Mouse (Mus musculus) forebrain, embryonic 15.5 days (tissue): ENCODE measurements around the gene Bloc1s4. TPM values are rescaled to one million over a fixed set of nuclear protein-coding genes. Genes with fewer than 3 reads are reported as not detected.

Experiments
- ATAC-seq: fragments of 200-750 bp; cut with Nextera tagmentation; replicated peaks from 2 replicates; pipeline ENCODE4 v1.8.0; 2017; ENCODE audit warnings: mild to moderate bottlenecking, moderate TSS enrichment, moderate library complexity
- H3K27ac ChIP-seq: fragments of 300-500 bp; sonication (generic); replicated peaks from 2 replicates; pipeline ENCODE4 v1.5.1; 2015; ENCODE audit warnings: mild to moderate bottlenecking, inconsistent platforms
- H3K27me3 ChIP-seq: fragments of 300-500 bp; sonication (generic); 2 replicates; pipeline ENCODE4 v1.6.1; 2015; ENCODE audit warnings: inconsistent platforms
- H3K36me3 ChIP-seq: fragments of 300-500 bp; sonication (generic); 2 replicates; pipeline ENCODE4 v1.6.1; 2015; ENCODE audit warnings: mild to moderate bottlenecking, inconsistent platforms
- H3K4me1 ChIP-seq: fragments of 300-500 bp; sonication (generic); 2 replicates; pipeline ENCODE4 v1.6.1; 2015; ENCODE audit warnings: inconsistent platforms
- H3K4me2 ChIP-seq: fragments of 300-500 bp; sonication (generic); replicated peaks from 2 replicates; pipeline ENCODE4 v1.6.1; 2015; ENCODE audit warnings: mild to moderate bottlenecking, inconsistent platforms
- H3K4me3 ChIP-seq: fragments of 300-500 bp; sonication (generic); 2 replicates; pipeline ENCODE4 v1.5.1; 2015; ENCODE audit warnings: mild to moderate bottlenecking, inconsistent platforms
- H3K9ac ChIP-seq: fragments of 300-500 bp; sonication (generic); replicated peaks from 2 replicates; pipeline ENCODE4 v1.6.1; 2015; ENCODE audit warnings: mild to moderate bottlenecking, inconsistent platforms
- H3K9me3 ChIP-seq: fragments of 300-500 bp; sonication (generic); 2 replicates; pipeline ENCODE4 v1.6.1; 2016; ENCODE audit warnings: inconsistent platforms
- WGBS: fragments of 180-500 bp; shearing (Covaris S2); methylation state at CpG from one replicate; pipeline ENCODE4 v1.1.7; 2015; ENCODE audit warnings: mixed read lengths; 5-methylcytosine and 5-hydroxymethylcytosine counted together
- polyA plus RNA-seq: library from polyadenylated mRNA; unstranded; fragments of >200 nt; fragmentation: Nextera tagmentation; extraction: Ambion mirVana; gene quantifications from 2 replicates; pipeline ENCODE4 v1.2.1, GENCODE M21; 2015

Bloc1s4 gene
- polyA plus RNA-seq, 1 experiment from 2014 or later: 30.4 TPM

- Histone ChIP-seq H3K27me3 (no peaks in the 10 kb centered on the region), H3K9me3 (no peaks in the 10 kb centered on the region), H3K36me3 (no peaks in the 10 kb centered on the region), H3K4me2 (no peak overlapping the region), H3K27ac (no peak overlapping the region), H3K9ac (no peak overlapping the region), H3K4me3 (no peak overlapping the region), H3K4me1 (peaks cover 8% of the 10 kb centered on the region)
- WGBS: 43% methylated on average over 5 of the region's 5 CpGs
- ATAC-seq: no peak
Measured at GRCm38 (mm10) chr5:36711863-36712262, 36.6 kb downstream of the Bloc1s4 start.

- no peak overlapping the region for H3K9ac ChIP-seq
- no peak overlapping the region for H3K4me3 ChIP-seq
- no peaks in the 10 kb centered on the region for H3K4me1 ChIP-seq
- WGBS: 82% methylated on average over 5 of the region's 5 CpGs
- no peak overlapping the region for H3K27ac ChIP-seq
- no peaks in the 10 kb centered on the region for H3K9me3 ChIP-seq
- H3K4me2 ChIP-seq: no peak overlapping the region
- H3K27me3 ChIP-seq: no peaks in the 10 kb centered on the region
- no peak for ATAC-seq
- H3K36me3 ChIP-seq: no peaks in the 10 kb centered on the region
Measured at GRCm38 (mm10) chr5:36705792-36706191, 42.7 kb downstream of the Bloc1s4 start.

DNA sequence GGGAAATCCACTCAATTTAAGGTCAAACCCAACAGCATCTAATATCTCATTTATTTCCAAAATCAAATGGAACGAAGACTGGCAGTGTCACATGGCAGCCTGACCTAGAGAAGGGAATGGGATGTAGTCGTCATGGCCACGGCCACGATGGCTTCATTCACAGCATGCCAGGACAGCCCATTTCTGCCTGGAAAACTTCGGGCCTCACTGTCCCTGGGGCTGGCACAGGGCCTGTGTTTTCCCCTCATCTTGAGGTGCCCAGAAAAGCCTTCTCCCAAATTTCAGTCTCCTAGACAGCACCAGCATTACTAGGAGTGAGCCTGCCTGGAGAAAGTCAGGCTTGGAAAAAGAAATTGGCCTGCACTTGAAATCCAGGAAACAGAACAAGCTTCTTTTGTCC, 43.1 kb downstream of the Bloc1s4 start:
- 79% methylated on average over 5 of the region's 5 CpGs for WGBS
- H3K4me3 ChIP-seq: no peak overlapping the region
- no peaks in the 10 kb centered on the region for H3K4me1 ChIP-seq
- H3K27ac ChIP-seq: no peak overlapping the region
- no peaks in the 10 kb centered on the region for H3K36me3 ChIP-seq
- H3K4me2 ChIP-seq: no peak overlapping the region
- H3K27me3 ChIP-seq: no peaks in the 10 kb centered on the region
- H3K9ac ChIP-seq: no peak overlapping the region
- H3K9me3 ChIP-seq: no peaks in the 10 kb centered on the region
- ATAC-seq: no peak

- Histone ChIP-seq H3K27ac (no peak overlapping the region), H3K9ac (no peak overlapping the region), H3K27me3 (no peaks in the 10 kb centered on the region), H3K4me1 (no peaks in the 10 kb centered on the region), H3K36me3 (no peaks in the 10 kb centered on the region), H3K4me3 (no peak overlapping the region), H3K4me2 (no peak overlapping the region), H3K9me3 (no peaks in the 10 kb centered on the region)
- no peak for ATAC-seq
- 83% methylated on average over 6 of the region's 6 CpGs for WGBS
Measured at GRCm38 (mm10) chr5:36704684-36705083, 43.8 kb downstream of the Bloc1s4 start.

GRCm38 (mm10) chr5:36700939-36701620, 47.4 kb downstream of the Bloc1s4 start:
- Histone ChIP-seq H3K4me3 (no peak overlapping the region), H3K9ac (no peak overlapping the region), H3K27ac (no peak overlapping the region), H3K27me3 (no peaks in the 10 kb centered on the region), H3K9me3 (no peaks in the 10 kb centered on the region), H3K4me2 (no peak overlapping the region), H3K4me1 (peaks cover 6% of the 10 kb centered on the region), H3K36me3 (no peaks in the 10 kb centered on the region)
- no peak for ATAC-seq
- WGBS: 82% methylated on average over 6 of the region's 6 CpGs

DNA sequence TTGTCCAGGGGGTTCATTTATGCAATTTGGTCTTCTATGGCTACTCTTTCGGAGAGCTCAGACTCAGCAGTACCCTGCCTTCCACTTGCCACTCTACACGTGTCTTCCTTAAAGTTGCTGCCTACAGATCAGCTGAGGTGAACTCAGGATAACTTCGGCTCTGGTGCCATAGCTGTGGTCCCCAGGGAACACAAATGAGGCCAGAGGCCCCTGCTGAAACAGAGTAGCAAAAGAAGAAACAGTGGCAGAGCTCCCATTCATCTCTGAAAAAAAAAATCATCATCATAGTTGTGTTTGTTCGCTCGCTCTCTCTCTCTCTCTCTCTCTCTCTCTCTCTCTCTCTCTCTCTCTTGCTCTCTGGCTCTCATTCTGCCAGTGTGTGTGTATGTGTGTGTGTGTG, 49.8 kb downstream of the Bloc1s4 start:
- Histone ChIP-seq H3K4me1 (peaks cover 18% of the 10 kb centered on the region), H3K27me3 (no peaks in the 10 kb centered on the region), H3K27ac (no peak overlapping the region), H3K36me3 (no peaks in the 10 kb centered on the region), H3K4me2 (no peak overlapping the region), H3K9ac (no peak overlapping the region), H3K4me3 (no peak overlapping the region), H3K9me3 (no peaks in the 10 kb centered on the region)
- no peak for ATAC-seq
- 73% methylated on average over 5 of the region's 5 CpGs for WGBS

DNA sequence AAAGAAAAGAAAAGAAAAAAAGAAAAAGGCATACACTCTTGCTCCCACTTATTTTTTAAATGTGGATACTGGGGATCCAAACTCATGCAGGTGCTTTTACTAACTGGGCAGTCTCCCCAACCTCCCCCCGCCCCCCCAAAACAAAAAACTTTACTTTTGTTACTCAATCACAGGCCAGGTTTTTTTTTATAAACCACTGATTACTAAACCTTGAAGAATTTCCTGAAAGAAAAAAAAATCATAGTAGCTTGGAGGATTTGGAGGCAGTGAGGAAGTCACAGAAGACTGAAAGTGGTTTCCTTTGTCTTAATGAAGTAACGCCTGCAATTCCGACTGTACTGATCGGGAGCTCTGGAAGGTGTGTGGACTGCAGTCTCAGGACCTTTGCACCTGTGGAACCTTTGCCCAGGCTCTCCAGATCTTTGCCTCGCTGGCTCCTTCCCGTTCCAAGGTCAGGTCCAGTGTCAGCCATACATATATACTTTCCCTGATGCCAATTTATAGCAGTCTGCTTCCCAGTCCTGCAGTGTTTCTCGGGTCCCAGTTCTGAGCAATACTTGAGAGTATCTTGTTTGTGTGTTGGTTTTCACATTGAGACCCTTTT, 50.3 kb downstream of the Bloc1s4 start:
- no peak for ATAC-seq
- H3K36me3 ChIP-seq: no peaks in the 10 kb centered on the region
- H3K9me3 ChIP-seq: no peaks in the 10 kb centered on the region
- no peak overlapping the region for H3K27ac ChIP-seq
- no peak overlapping the region for H3K4me2 ChIP-seq
- H3K4me1 ChIP-seq: peaks cover 23% of the 10 kb centered on the region
- WGBS: 79% methylated on average over 7 of the region's 7 CpGs
- no peak overlapping the region for H3K9ac ChIP-seq
- H3K4me3 ChIP-seq: no peak overlapping the region
- no peaks in the 10 kb centered on the region for H3K27me3 ChIP-seq

Other genes with a start within 250 kb of the Bloc1s4 start
- gene Tbc1d14, start 155.4 kb downstream of the Bloc1s4 start, polyA plus RNA-seq: 101 and 104 TPM in 2 replicates
- 34.5 and 35.1 TPM in 2 replicates for gene D5Ertd579e, start 52.6 kb downstream of the Bloc1s4 start, polyA plus RNA-seq
- 350 and 358 TPM in 2 replicates for gene Mrfap1, start 48.1 kb upstream of the Bloc1s4 start, polyA plus RNA-seq
- gene Man2b2, start 82.0 kb upstream of the Bloc1s4 start, polyA plus RNA-seq: 6.9 and 7.1 TPM in 2 replicates
- 30.0 and 33.2 TPM in 2 replicates for gene Ppp2r2c, start 119.9 kb upstream of the Bloc1s4 start, polyA plus RNA-seq
- 5.3 and 6.1 TPM in 2 replicates for gene Wfs1, start 240.6 kb upstream of the Bloc1s4 start, polyA plus RNA-seq